Mouse (Mus musculus) cortical plate, adult 2 months (tissue): ENCODE data around the gene Dst. TPM values are rescaled to one million over a fixed set of nuclear protein-coding genes. Genes with fewer than 3 reads are reported as not detected.

Experiments
- H3K27ac ChIP-seq: fragments of 200-500 bp; 2 replicates; pipeline ENCODE4 v1.5.1; 2012; ENCODE audit warnings: low read length, control low read depth, inconsistent platforms; ENCODE audit not compliant: insufficient read depth
- H3K4me1 ChIP-seq: fragments of 200-500 bp; 2 replicates; pipeline ENCODE4 v1.6.1; 2011; ENCODE audit warnings: low read length; ENCODE audit not compliant: control insufficient read depth, insufficient read depth
- H3K4me3 ChIP-seq: fragments of 200-500 bp; 2 replicates; pipeline ENCODE4 v1.5.1; 2011; ENCODE audit warnings: mild to moderate bottlenecking, low read length, control low read depth; ENCODE audit not compliant: insufficient read depth
- CTCF ChIP-seq: fragments of 200-500 bp; IDR thresholded peaks from 2 replicates; pipeline ENCODE4 v1.5.1; 2011; ENCODE audit warnings: mild to moderate bottlenecking, control low read depth, low read length; ENCODE audit not compliant: insufficient read depth; ENCODE audit errors: extremely low read depth
- POLR2A ChIP-seq: fragments of 200-500 bp; IDR thresholded peaks from 2 replicates; pipeline ENCODE4 v1.6.1; 2011; ENCODE audit warnings: mild to moderate bottlenecking, low read length, control low read depth; ENCODE audit not compliant: insufficient read depth; ENCODE audit errors: extremely low read depth
- polyA plus RNA-seq: library from polyadenylated mRNA; depleted of rRNA; stranded (reverse); fragments of >200 nt; gene quantifications from 2 replicates; pipeline ENCODE4 v1.2.3, GENCODE M21; 2012

Gene Dst
- polyA plus RNA-seq, 1 experiment, result 88.5 TPM

- Histone ChIP-seq H3K4me1 (no peaks in the 10 kb centered on the region), H3K4me3 (no peak overlapping the region), H3K27ac (no peak overlapping the region)
- TF ChIP-seq POLR2A (no peak), CTCF (no peak)
These were observed 345.9 kb downstream of the Dst start for GRCm38 (mm10) chr1:34253876-34254275.

- TF ChIP-seq POLR2A, result no peak
- peaks cover 2% of the 10 kb centered on the region; the same call in 1 of the 2 replicates for H3K4me1 ChIP-seq
These were observed 351.9 kb downstream of the Dst start for GRCm38 (mm10) chr1:34259898-34260297.

GRCm38 (mm10) chr1:34261011-34261410, 353.0 kb downstream of the Dst start:
- TF ChIP-seq CTCF (no peak), POLR2A (no peak)

More at GRCm38 (mm10) chr1:34259898-34260297, 351.9 kb downstream of the Dst start:
- Histone ChIP-seq H3K27ac (no peak overlapping the region), H3K4me3 (no peak overlapping the region)

GRCm38 (mm10) chr1:34268520-34268919, 360.5 kb downstream of the Dst start:
- H3K27ac ChIP-seq, result peak overlapping the region; percentile 29; the same call in 1 of the 2 replicates
- TF ChIP-seq POLR2A (no peak), CTCF (no peak)
- no peak overlapping the region for H3K4me3 ChIP-seq
- H3K4me1 ChIP-seq, result peaks cover 2% of the 10 kb centered on the region; the same call in 1 of the 2 replicates

More at GRCm38 (mm10) chr1:34261011-34261410, 353.0 kb downstream of the Dst start:
- H3K27ac ChIP-seq, result no peak overlapping the region
- peaks cover 2% of the 10 kb centered on the region; the same call in 1 of the 2 replicates for H3K4me1 ChIP-seq
- no peak overlapping the region for H3K4me3 ChIP-seq

GRCm38 (mm10) chr1:34269578-34269977, 361.6 kb downstream of the Dst start:
- Histone ChIP-seq H3K4me1 (peaks cover 2% of the 10 kb centered on the region; the same call in 1 of the 2 replicates), H3K4me3 (no peak overlapping the region), H3K27ac (no peak overlapping the region)
- no peak for TF ChIP-seq CTCF
- TF ChIP-seq POLR2A, result no peak

- no peaks in the 10 kb centered on the region for H3K4me1 ChIP-seq
- no peak for TF ChIP-seq POLR2A
- TF ChIP-seq CTCF, result no peak
- no peak overlapping the region for H3K27ac ChIP-seq
- H3K4me3 ChIP-seq, result no peak overlapping the region
These were observed 365.9 kb downstream of the Dst start for GRCm38 (mm10) chr1:34273922-34274321.

- TF ChIP-seq CTCF, result no peak
- no peak for TF ChIP-seq POLR2A
- no peak overlapping the region for H3K4me3 ChIP-seq
- H3K27ac ChIP-seq, result no peak overlapping the region
- no peaks in the 10 kb centered on the region for H3K4me1 ChIP-seq
These were observed 367.8 kb downstream of the Dst start for GRCm38 (mm10) chr1:34275787-34276186.

GRCm38 (mm10) chr1:34276756-34277155, 368.7 kb downstream of the Dst start:
- no peaks in the 10 kb centered on the region for H3K4me1 ChIP-seq
- TF ChIP-seq POLR2A, result no peak
- TF ChIP-seq CTCF, result no peak
- no peak overlapping the region for H3K27ac ChIP-seq
- no peak overlapping the region for H3K4me3 ChIP-seq

- no peak overlapping the region for H3K4me3 ChIP-seq
- H3K27ac ChIP-seq, result no peak overlapping the region
- H3K4me1 ChIP-seq, result no peaks in the 10 kb centered on the region
- TF ChIP-seq POLR2A (no peak), CTCF (no peak)
These were observed 369.2 kb downstream of the Dst start for GRCm38 (mm10) chr1:34277259-34277658.

GRCm38 (mm10) chr1:34283502-34283901, 375.5 kb downstream of the Dst start:
- no peak overlapping the region for H3K27ac ChIP-seq

More at GRCm38 (mm10) chr1:34283502-34283901, 375.5 kb downstream of the Dst start:
- Histone ChIP-seq H3K4me3 (no peak overlapping the region), H3K4me1 (no peaks in the 10 kb centered on the region)
- TF ChIP-seq CTCF, result no peak
- TF ChIP-seq POLR2A, result no peak
